Mouse (Mus musculus) neural tube, embryonic 14.5 days (tissue): ENCODE results near the gene Sh3bp4. TPM values are rescaled to one million over a fixed set of nuclear protein-coding genes. Genes with fewer than 3 reads are reported as not detected.

Experiments used
- ATAC-seq: fragments of 200-750 bp; cut with Nextera tagmentation; 2 replicates; pipeline ENCODE4 v1.8.0; 2017; ENCODE audit warnings: low read depth, mild to moderate bottlenecking, moderate TSS enrichment, moderate library complexity
- H3K27ac ChIP-seq: fragments of 300-500 bp; sonication (generic); 2 replicates; pipeline ENCODE4 v1.5.1; 2014; ENCODE audit warnings: low read depth, mild to moderate bottlenecking, control low read depth, low read length, moderate library complexity, mixed read lengths
- H3K27me3 ChIP-seq: fragments of 300-500 bp; sonication (generic); 2 replicates; pipeline ENCODE4 v1.6.1; 2014; ENCODE audit warnings: low read length; ENCODE audit not compliant: control insufficient read depth, insufficient read depth
- H3K36me3 ChIP-seq: fragments of 300-500 bp; sonication (generic); 2 replicates; pipeline ENCODE4 v1.6.1; 2014; ENCODE audit warnings: low read length, mixed read lengths; ENCODE audit not compliant: control insufficient read depth, insufficient read depth
- H3K4me1 ChIP-seq: fragments of 300-500 bp; sonication (generic); 2 replicates; pipeline ENCODE4 v1.6.1; 2014; ENCODE audit warnings: low read length; ENCODE audit not compliant: control insufficient read depth, insufficient read depth
- H3K4me2 ChIP-seq: fragments of 300-500 bp; sonication (generic); 2 replicates; pipeline ENCODE4 v1.6.1; 2014; ENCODE audit warnings: mild to moderate bottlenecking, low read depth, low read length, control low read depth
- H3K4me3 ChIP-seq: fragments of 300-500 bp; sonication (generic); 2 replicates; pipeline ENCODE4 v1.5.1; 2014; ENCODE audit warnings: low read depth, low read length, control low read depth, mixed read lengths
- H3K9ac ChIP-seq: fragments of 300-500 bp; sonication (generic); replicated peaks from 2 replicates; pipeline ENCODE4 v1.6.1; 2014; ENCODE audit warnings: low read depth, mild to moderate bottlenecking, control low read depth, low read length, mixed read lengths
- H3K9me3 ChIP-seq: fragments of 300-500 bp; sonication (generic); 2 replicates; pipeline ENCODE4 v1.6.1; 2016; ENCODE audit warnings: low read length; ENCODE audit not compliant: control insufficient read depth
- WGBS: fragments of 180-500 bp; shearing (Covaris S2); extraction: QIAGEN DNeasy Blood & Tissue Kit; methylation state at CpG from one replicate; pipeline ENCODE4 v1.1.7; 2014; 5-methylcytosine and 5-hydroxymethylcytosine counted together
- polyA plus RNA-seq: library from polyadenylated mRNA; unstranded; fragments of >200 nt; fragmentation: Nextera tagmentation; extraction: Ambion mirVana; gene quantifications from 2 replicates; pipeline ENCODE4 v1.2.1, GENCODE M21; 2014

Sh3bp4 gene
- polyA plus RNA-seq, 1 experiment from 2014 or later = 12.4 TPM

DNA sequence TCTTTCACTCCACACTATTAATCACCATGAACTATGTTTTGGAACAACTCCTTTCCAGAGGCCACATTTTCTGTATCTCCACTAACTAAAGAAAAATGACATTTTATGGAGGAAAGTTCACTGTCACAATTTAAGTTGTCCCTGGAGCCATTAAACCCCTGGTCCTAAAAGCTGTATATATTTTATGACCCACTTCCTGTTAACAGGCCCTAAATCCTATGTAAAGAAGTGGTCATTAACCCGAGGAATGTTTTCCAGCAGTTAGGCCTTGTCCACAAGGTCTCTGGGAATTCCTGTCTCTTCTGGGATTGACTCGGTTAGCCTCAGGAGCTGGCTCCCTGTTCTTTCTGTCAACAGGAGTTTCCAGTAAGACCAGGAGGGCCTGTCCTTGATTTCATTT lies 30.4 kb upstream of the Sh3bp4 start:
- ATAC-seq = no peak
- Histone ChIP-seq H3K9me3 (no peaks in the 10 kb centered on the region), H3K27me3 (no peaks in the 10 kb centered on the region), H3K4me2 (no peak overlapping the region), H3K36me3 (no peaks in the 10 kb centered on the region), H3K4me3 (no peak overlapping the region), H3K27ac (no peak overlapping the region), H3K9ac (no peak overlapping the region), H3K4me1 (peaks cover 9% of the 10 kb centered on the region)
- 12% methylated on average over 2 of the region's 2 CpGs for WGBS

GRCm38 (mm10) chr1:89041290-89041689 lies 28.9 kb upstream of the Sh3bp4 start:
- H3K9me3 ChIP-seq = no peaks in the 10 kb centered on the region
- ATAC-seq = no peak
- H3K4me3 ChIP-seq = no peak overlapping the region
- no peak overlapping the region for H3K27ac ChIP-seq
- H3K27me3 ChIP-seq = no peaks in the 10 kb centered on the region
- WGBS = 62% methylated on average over 5 of the region's 5 CpGs
- H3K36me3 ChIP-seq = no peaks in the 10 kb centered on the region
- peaks cover 9% of the 10 kb centered on the region for H3K4me1 ChIP-seq
- H3K4me2 ChIP-seq = no peak overlapping the region
- no peak overlapping the region for H3K9ac ChIP-seq

DNA sequence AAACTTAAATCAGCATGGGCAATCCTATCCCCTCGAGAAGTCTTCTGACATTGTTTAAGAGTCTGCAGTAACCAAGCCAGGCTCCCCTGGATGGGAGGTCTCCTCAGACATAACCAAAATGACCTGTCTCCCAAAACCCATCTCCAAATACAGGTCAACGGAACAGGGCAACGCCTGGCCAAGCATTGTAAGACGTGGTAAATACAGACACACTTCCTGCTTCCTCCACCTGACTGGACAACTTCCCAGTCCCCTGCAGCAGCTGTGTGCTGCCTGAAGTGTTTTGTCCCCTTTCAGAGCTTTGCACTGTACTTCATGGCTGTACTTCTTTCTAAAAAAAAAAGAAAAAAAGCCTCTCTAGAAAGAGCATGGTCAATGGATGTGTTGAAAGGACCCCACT lies 28.1 kb upstream of the Sh3bp4 start:
- peaks cover 9% of the 10 kb centered on the region for H3K4me1 ChIP-seq
- H3K9me3 ChIP-seq = no peaks in the 10 kb centered on the region
- H3K36me3 ChIP-seq = no peaks in the 10 kb centered on the region
- H3K9ac ChIP-seq = no peak overlapping the region
- H3K27me3 ChIP-seq = no peaks in the 10 kb centered on the region
- no peak for ATAC-seq
- H3K4me2 ChIP-seq = no peak overlapping the region
- H3K4me3 ChIP-seq = no peak overlapping the region
- no peak overlapping the region for H3K27ac ChIP-seq
- WGBS = 86% methylated on average over 4 of the region's 4 CpGs

DNA sequence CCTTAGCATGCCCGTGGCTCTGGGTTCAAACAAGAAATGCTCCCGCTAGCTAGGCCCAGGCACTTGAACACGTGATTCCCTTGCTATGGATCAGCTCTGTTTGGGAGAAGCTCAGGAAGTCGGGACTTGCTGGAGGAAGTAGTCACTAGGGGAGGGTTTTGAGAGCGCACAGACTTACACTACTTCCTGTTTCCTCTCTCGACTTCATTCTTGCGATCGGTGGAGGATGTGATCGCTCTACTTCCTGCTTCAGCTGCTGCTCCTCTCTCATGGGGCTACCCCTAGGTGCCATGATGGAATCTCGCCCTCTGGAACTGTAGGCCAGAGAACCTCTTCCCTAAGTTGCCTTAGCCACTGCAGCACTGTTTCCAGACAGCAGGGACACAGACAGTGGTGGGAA lies 27.3 kb upstream of the Sh3bp4 start:
- no peaks in the 10 kb centered on the region for H3K36me3 ChIP-seq
- no peak overlapping the region for H3K4me3 ChIP-seq
- H3K27me3 ChIP-seq = no peaks in the 10 kb centered on the region
- peaks cover 9% of the 10 kb centered on the region for H3K4me1 ChIP-seq
- 87% methylated on average over 10 of the region's 10 CpGs for WGBS
- H3K4me2 ChIP-seq = no peak overlapping the region
- no peak overlapping the region for H3K9ac ChIP-seq
- H3K27ac ChIP-seq = no peak overlapping the region
- ATAC-seq = no peak
- no peaks in the 10 kb centered on the region for H3K9me3 ChIP-seq

DNA sequence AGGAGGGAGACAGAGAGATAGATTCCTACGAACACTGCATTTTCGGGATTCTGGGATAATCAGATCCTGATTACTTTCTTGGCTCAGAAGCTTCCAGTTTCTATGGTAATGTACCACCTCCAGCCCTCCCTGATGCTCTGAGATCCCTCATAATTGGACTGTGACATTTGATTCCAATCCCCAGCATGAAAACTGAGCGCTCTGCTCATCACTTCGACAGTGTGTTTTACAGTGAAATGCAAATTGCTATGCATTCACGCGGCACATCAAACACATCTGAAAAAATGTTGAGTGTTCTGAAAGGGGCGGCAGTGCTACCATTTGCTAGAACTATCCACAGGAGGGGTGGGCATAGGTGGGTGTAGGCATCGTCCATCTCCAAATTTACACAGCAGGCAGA lies 24.8 kb upstream of the Sh3bp4 start:
- Histone ChIP-seq H3K9me3 (no peaks in the 10 kb centered on the region), H3K27me3 (no peaks in the 10 kb centered on the region), H3K27ac (no peak overlapping the region), H3K9ac (no peak overlapping the region), H3K4me1 (no peaks in the 10 kb centered on the region), H3K4me3 (no peak overlapping the region), H3K36me3 (no peaks in the 10 kb centered on the region), H3K4me2 (no peak overlapping the region)
- ATAC-seq = no peak
- WGBS = 82% methylated on average over 8 of the region's 8 CpGs

DNA sequence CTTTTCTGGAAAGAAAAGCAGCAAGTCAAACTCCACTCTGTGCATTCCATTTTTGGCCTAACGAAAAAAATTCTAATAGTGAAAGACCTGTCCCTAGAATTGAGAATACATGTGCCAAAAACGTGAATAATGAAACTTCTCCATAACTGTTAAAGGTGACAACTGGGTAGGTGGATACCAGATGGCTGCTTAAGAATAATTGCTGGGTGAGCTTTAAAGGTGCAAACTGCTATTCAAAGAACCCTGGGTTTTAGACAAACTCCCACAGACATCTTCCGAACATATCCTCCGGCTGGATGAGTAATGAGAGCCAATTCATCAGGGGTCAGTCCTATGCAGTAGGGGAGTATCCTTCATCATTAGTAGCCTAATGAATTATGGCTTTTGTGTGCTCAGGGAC lies 20.7 kb upstream of the Sh3bp4 start:
- Histone ChIP-seq H3K4me1 (no peaks in the 10 kb centered on the region), H3K27me3 (no peaks in the 10 kb centered on the region), H3K9ac (no peak overlapping the region), H3K4me3 (no peak overlapping the region), H3K4me2 (no peak overlapping the region), H3K36me3 (no peaks in the 10 kb centered on the region), H3K9me3 (no peaks in the 10 kb centered on the region), H3K27ac (no peak overlapping the region)
- WGBS = 77% methylated on average over 4 of the region's 4 CpGs
- no peak for ATAC-seq

DNA sequence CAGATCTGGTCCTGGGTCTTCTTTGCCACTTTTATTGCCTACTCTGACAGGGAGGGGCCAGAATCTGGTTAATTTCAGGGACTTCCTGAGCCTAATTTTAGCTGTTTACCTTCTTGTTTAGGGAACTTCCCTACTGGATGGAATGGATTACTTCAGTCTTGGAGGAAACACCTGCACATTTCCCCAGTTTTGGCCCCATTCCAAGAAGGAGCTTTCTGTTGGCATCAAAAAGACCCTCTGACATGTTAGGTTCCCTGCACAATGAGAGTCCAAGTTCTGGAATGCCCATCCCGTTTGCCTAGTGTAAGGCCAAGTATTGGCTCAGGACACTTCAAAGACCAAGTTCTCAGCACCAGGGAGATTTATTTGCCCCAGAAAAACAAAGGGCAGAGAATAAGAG lies 14.0 kb upstream of the Sh3bp4 start:
- no peak overlapping the region for H3K4me3 ChIP-seq

GRCm38 (mm10) chr1:89057430-89057829 lies 12.8 kb upstream of the Sh3bp4 start:
- no peak for ATAC-seq
- Histone ChIP-seq H3K36me3 (no peaks in the 10 kb centered on the region), H3K4me2 (no peak overlapping the region), H3K27ac (no peak overlapping the region), H3K9me3 (no peaks in the 10 kb centered on the region), H3K27me3 (no peaks in the 10 kb centered on the region), H3K9ac (no peak overlapping the region), H3K4me1 (no peaks in the 10 kb centered on the region), H3K4me3 (no peak overlapping the region)
- 82% methylated on average over 3 of the region's 3 CpGs for WGBS

More for the DNA sequence above, 14.0 kb upstream of the Sh3bp4 start:
- 17% methylated on average over 1 of the region's 1 CpGs for WGBS
- Histone ChIP-seq H3K4me2 (no peak overlapping the region), H3K27me3 (no peaks in the 10 kb centered on the region), H3K9me3 (no peaks in the 10 kb centered on the region), H3K9ac (no peak overlapping the region), H3K36me3 (no peaks in the 10 kb centered on the region), H3K27ac (no peak overlapping the region), H3K4me1 (no peaks in the 10 kb centered on the region)
- ATAC-seq = no peak

DNA sequence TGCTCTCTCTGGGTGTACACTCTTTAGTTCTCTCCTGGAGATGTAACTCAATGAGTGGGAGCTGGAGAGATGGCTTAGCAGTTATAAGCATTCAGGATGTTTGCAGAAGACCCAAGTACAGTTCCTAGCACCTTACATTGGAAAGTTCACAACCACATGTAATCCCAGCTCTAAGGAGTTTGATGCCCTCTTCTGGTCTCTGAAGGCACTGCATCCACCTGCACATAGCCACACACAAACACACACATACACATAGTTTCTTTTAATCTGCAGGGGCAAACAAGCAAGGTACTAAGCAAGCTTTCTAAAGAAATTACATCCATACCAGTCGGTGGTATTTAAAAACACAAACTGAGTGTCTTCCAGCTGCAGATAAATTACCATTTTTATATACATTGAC lies 12.2 kb upstream of the Sh3bp4 start:
- 97% methylated on average over 1 of the region's 1 CpGs for WGBS

DNA sequence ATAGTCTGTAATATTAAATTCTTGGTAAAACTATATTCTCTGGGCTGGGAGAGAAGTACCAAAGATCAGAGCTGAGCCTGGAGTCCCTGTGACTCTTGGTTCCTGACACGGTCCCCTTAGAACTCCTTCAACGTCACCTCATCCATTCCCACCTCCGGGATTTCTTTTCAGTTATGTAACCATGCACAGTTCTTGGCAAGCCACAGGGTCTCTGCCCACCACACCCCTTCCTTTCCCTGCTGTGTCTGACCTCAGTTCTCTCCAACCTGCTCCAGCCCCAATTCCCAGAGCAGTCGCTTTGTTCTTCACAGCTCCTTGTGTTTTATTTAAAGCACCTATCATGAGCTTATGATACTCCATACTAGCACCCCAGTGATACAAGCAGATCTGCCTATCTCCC lies 7.2 kb upstream of the Sh3bp4 start:
- Histone ChIP-seq H3K4me2 (no peak overlapping the region), H3K36me3 (no peaks in the 10 kb centered on the region), H3K27ac (no peak overlapping the region), H3K4me3 (no peak overlapping the region), H3K27me3 (no peaks in the 10 kb centered on the region), H3K9ac (no peak overlapping the region), H3K4me1 (no peaks in the 10 kb centered on the region), H3K9me3 (no peaks in the 10 kb centered on the region)
- no peak for ATAC-seq
- WGBS = 87% methylated on average over 4 of the region's 4 CpGs

More for the DNA sequence above, 12.2 kb upstream of the Sh3bp4 start:
- Histone ChIP-seq H3K4me3 (no peak overlapping the region), H3K27ac (no peak overlapping the region), H3K27me3 (no peaks in the 10 kb centered on the region), H3K4me1 (no peaks in the 10 kb centered on the region), H3K9ac (no peak overlapping the region), H3K9me3 (no peaks in the 10 kb centered on the region), H3K36me3 (no peaks in the 10 kb centered on the region), H3K4me2 (no peak overlapping the region)
- ATAC-seq = no peak
